Mouse (Mus musculus): ENCODE measurements at regions not wholly inside any gene's neighbourhood (a gene's known extent, or its start where the extent isn't known, plus 50 kb on each side); places are given as distances from the start of the nearest gene placed in this dataset.

GRCm38 (mm10) chr16:87092011-87092410, 262.0 kb upstream of the N6amt1 start:
- TF ChIP-seq POLR2A (IDR thresholded peaks at IDR 0.05; ENCODE audit: borderline replicate concordance, extremely low read depth, insufficient read depth, insufficient read length, poor library complexity, severe bottlenecking) (no peak), CTCF (IDR thresholded peaks at IDR 0.05; ENCODE audit: borderline replicate concordance, extremely low read depth, insufficient read depth, insufficient read length) (no peak)

Measured in brain, embryonic 14.5 days (tissue).